Mouse (Mus musculus): ENCODE results near the gene Plcb3.

The Plcb3 gene

GRCm38 (mm10) chr19:6975537-6976521, at the start of gene Plcb3:
TSS of gene Plcb3 (minus strand) at chr19:6976470.
- peak; percentile 54 to 64 for DNase-seq (ENCODE audit: low spot score in 2 of 2)

- DNase-seq (ENCODE audit: low spot score in 2 of 2): no peak
Observed at GRCm38 (mm10) chr19:7020224-7020641, 44.0 kb upstream of the Plcb3 start.

GRCm38 (mm10) chr19:7019191-7019590, 42.9 kb upstream of the Plcb3 start, which contains the start of gene Fermt3:
TSS of gene Fermt3 (minus strand) at chr19:7019469.
- no peak for DNase-seq (ENCODE audit: low spot score in 2 of 2)

- DNase-seq (ENCODE audit: low spot score in 2 of 2): no peak
Observed at GRCm38 (mm10) chr19:7018546-7018945, 42.3 kb upstream of the Plcb3 start.

GRCm38 (mm10) chr19:7017541-7018457, 41.5 kb upstream of the Plcb3 start:
- DNase-seq (ENCODE audit: low spot score in 2 of 2): no peak

- DNase-seq (ENCODE audit: low spot score in 2 of 2): no peak
Observed at GRCm38 (mm10) chr19:7014481-7015135, 38.3 kb upstream of the Plcb3 start.

GRCm38 (mm10) chr19:7013984-7014383, 37.7 kb upstream of the Plcb3 start:
- no peak for DNase-seq (ENCODE audit: low spot score in 2 of 2)

GRCm38 (mm10) chr19:7012426-7012825, 36.2 kb upstream of the Plcb3 start:
- DNase-seq (ENCODE audit: low spot score in 2 of 2): no peak

GRCm38 (mm10) chr19:7006892-7007593, 30.8 kb upstream of the Plcb3 start:
- DNase-seq (ENCODE audit: low spot score in 2 of 2): no peak

- no peak for DNase-seq (ENCODE audit: low spot score in 2 of 2)
Observed at GRCm38 (mm10) chr19:6999360-7000063, 23.2 kb upstream of the Plcb3 start.

- DNase-seq (ENCODE audit: low spot score in 2 of 2): no peak
Observed at GRCm38 (mm10) chr19:6997721-6998290, 21.5 kb upstream of the Plcb3 start.

- peak; percentile 83 to 84 for DNase-seq (ENCODE audit: low spot score in 2 of 2)
Observed at GRCm38 (mm10) chr19:6996006-6996405, 19.7 kb upstream of the Plcb3 start, which contains the start of the genes Nudt22 and Trpt1. TSS of gene Nudt22 (minus strand) at chr19:6996117. TSS of gene Trpt1 (plus strand) at chr19:6996131.

- no peak for DNase-seq (ENCODE audit: low spot score in 2 of 2)
Observed at GRCm38 (mm10) chr19:6995255-6995991, 19.2 kb upstream of the Plcb3 start.

- no peak for DNase-seq (ENCODE audit: low spot score in 2 of 2)
Observed at GRCm38 (mm10) chr19:6994489-6994888, 18.2 kb upstream of the Plcb3 start.

GRCm38 (mm10) chr19:6994002-6994401, 17.7 kb upstream of the Plcb3 start:
- DNase-seq (ENCODE audit: low spot score in 2 of 2): no peak

- no peak for DNase-seq (ENCODE audit: low spot score in 2 of 2)
Observed at GRCm38 (mm10) chr19:6993011-6993770, 16.9 kb upstream of the Plcb3 start.

GRCm38 (mm10) chr19:6992011-6992858, 16.0 kb upstream of the Plcb3 start, which contains the start of gene Dnajc4:
TSS of gene Dnajc4 (minus strand) at chr19:6992572.
- DNase-seq (ENCODE audit: low spot score in 2 of 2): peak; percentile 92 to 96
